In genomic region chr2:153600021-153600666, GRCm38 (mm10) we compare ENCODE assay signal across 9 mouse cellular contexts. TPM values are rescaled to one million over a fixed set of nuclear protein-coding genes. Genes with fewer than 3 reads are reported as not detected.
DNase-seq lines count a peak whose midpoint lies in the region; ATAC-seq and TF ChIP-seq lines count a peak whose summit lies in the region.
"Had no signal": no experiment of that assay in that cellular context is flagged by ENCODE, and none has a peak within 500 bp of the region (broad histone marks: within the 10 kb centered on the region; RNA-seq: fewer than 3 reads in every experiment).

No protein-coding gene starts in this region.

- no peak overlapping the region for H3K27ac ChIP-seq in thymus, adult 2 months (ENCODE audit: control insufficient read depth, insufficient read depth, low read length)
- H3K27ac ChIP-seq in intestine, embryonic 16.5 days (ENCODE audit: low read length), result no peak overlapping the region
- no peak overlapping the region for H3K27ac ChIP-seq in liver, embryonic 15.5 days (replicated peaks)
- peak overlapping the region; percentile 10; the same call in 1 of the 2 replicates for H3K27ac ChIP-seq in neural tube, embryonic 15.5 days (replicated peaks)

- TF ChIP-seq POLR2A in thymus, adult 2 months (IDR thresholded peaks at IDR 0.05; ENCODE audit: control insufficient read depth, extremely low read depth, insufficient read depth, low read length, poor library complexity), result no peak

- no peak overlapping the region for H3K4me3 ChIP-seq in thymus, adult 2 months (ENCODE audit: control insufficient read depth, insufficient read depth, low read length)
- H3K4me3 ChIP-seq in intestine, embryonic 16.5 days (ENCODE audit: low read length), result no peak overlapping the region
- no peak overlapping the region for H3K4me3 ChIP-seq in liver, embryonic 15.5 days (replicated peaks)
- H3K4me3 ChIP-seq in neural tube, embryonic 15.5 days (replicated peaks), result no peak overlapping the region
- H3K4me3 ChIP-seq: myocyte had no signal

- no peak for TF ChIP-seq CTCF in thymus, adult 2 months (IDR thresholded peaks at IDR 0.05; ENCODE audit: borderline replicate concordance, control insufficient read depth, extremely low read depth, insufficient read depth, low read length, poor library complexity)

- peak; percentile 71; the same call in 1 of the 2 replicates for ATAC-seq in granulocyte monocyte progenitor cell, adult 5-6 weeks (replicated peaks; ENCODE audit: poor library complexity, severe bottlenecking)
- peak; percentile 75 for ATAC-seq in intestine, embryonic 16.5 days
- ATAC-seq in liver, embryonic 15.5 days (ENCODE audit: insufficient read depth), result peak; percentile 52; the same call in 1 of the 2 replicates
- peak; percentile 70 for ATAC-seq in neural tube, embryonic 15.5 days (ENCODE audit: low FRiP score)
- ATAC-seq in monocyte, adult 5-6 weeks (replicated peaks; ENCODE audit: insufficient number of reproducible peaks, low FRiP score, low TSS enrichment, poor library complexity, severe bottlenecking), result no peak

- no peaks in the 10 kb centered on the region for H3K36me3 ChIP-seq in thymus, adult 2 months (ENCODE audit: control insufficient read depth, insufficient read depth, low read length)
- no peaks in the 10 kb centered on the region for H3K36me3 ChIP-seq in intestine, embryonic 16.5 days (ENCODE audit: control insufficient read depth, insufficient read depth, low read length)
- no peaks in the 10 kb centered on the region for H3K36me3 ChIP-seq in liver, embryonic 15.5 days (replicated peaks)
- no peaks in the 10 kb centered on the region for H3K36me3 ChIP-seq in neural tube, embryonic 15.5 days

- H3K9ac ChIP-seq in intestine, embryonic 16.5 days (ENCODE audit: low read depth, low read length), result no peak overlapping the region
- H3K9ac ChIP-seq in liver, embryonic 15.5 days, result 0 out of 2 replicates have a peak overlapping the region, but pooled peaks have one; percentile 1
- H3K9ac ChIP-seq in neural tube, embryonic 15.5 days (replicated peaks), result no peak overlapping the region

- WGBS in thymus, adult 2 months, result 84% methylated on average over 6 of the region's 6 CpGs
- 64% methylated on average over 6 of the region's 6 CpGs for WGBS in intestine, embryonic 16.5 days
- whole genome bisulfite sequencing in liver, embryonic 15.5 days (ENCODE audit: insufficient replicate concordance), result 55% methylated on average over 6 of the region's 6 CpGs
- WGBS in neural tube, embryonic 15.5 days, result 45% methylated on average over 6 of the region's 6 CpGs

- H3K4me2 ChIP-seq in intestine, embryonic 16.5 days (ENCODE audit: low read depth, low read length), result no peak overlapping the region
- H3K4me2 ChIP-seq in liver, embryonic 15.5 days, result no peak overlapping the region
- H3K4me2 ChIP-seq in neural tube, embryonic 15.5 days, result no peak overlapping the region

- no peaks in the 10 kb centered on the region for H3K27me3 ChIP-seq in thymus, adult 2 months (ENCODE audit: control insufficient read depth, insufficient read depth, low read length)
- H3K27me3 ChIP-seq in intestine, embryonic 16.5 days (replicated peaks; ENCODE audit: control insufficient read depth, insufficient read depth, low read length), result no peaks in the 10 kb centered on the region
- H3K27me3 ChIP-seq in liver, embryonic 15.5 days, result no peaks in the 10 kb centered on the region
- no peaks in the 10 kb centered on the region for H3K27me3 ChIP-seq in neural tube, embryonic 15.5 days (replicated peaks)

- H3K9me3 ChIP-seq in intestine, embryonic 16.5 days (ENCODE audit: control insufficient read depth, low read length), result no peaks in the 10 kb centered on the region
- H3K9me3 ChIP-seq in liver, embryonic 15.5 days (replicated peaks), result no peaks in the 10 kb centered on the region
- no peaks in the 10 kb centered on the region for H3K9me3 ChIP-seq in neural tube, embryonic 15.5 days (replicated peaks)

- no peaks in the 10 kb centered on the region for H3K4me1 ChIP-seq in thymus, adult 2 months (replicated peaks; ENCODE audit: control insufficient read depth, insufficient read depth, low read length)
- H3K4me1 ChIP-seq in intestine, embryonic 16.5 days (ENCODE audit: control insufficient read depth, insufficient read depth, low read length), result 0 out of 2 replicates have a peak, but pooled peaks cover 6% of the 10 kb centered on the region
- peaks cover 36% of the 10 kb centered on the region for H3K4me1 ChIP-seq in liver, embryonic 15.5 days (replicated peaks)
- H3K4me1 ChIP-seq in neural tube, embryonic 15.5 days, result peaks cover 16% of the 10 kb centered on the region

- peak; percentile 7 for DNase-seq in thymus, postnatal 0 days (ENCODE audit: low spot score)
- DNase-seq in thymus, adult 2 months, result no peak
- DNase-seq in cerebellum, postnatal 25 days, result peak; percentile 63 to 71

RNA-seq across cellular contexts. Expression of gene Commd7, which starts 32.4 kb away (rescaled TPM):
- polyA plus RNA-seq in thymus, postnatal 0 days (2015; fragmentation: Nextera tagmentation; extraction: Ambion mirVana), result 88.5 and 89.0 TPM in 2 replicates
- polyA plus RNA-seq in thymus, adult 2 months (2012; rRNA removed), result 22.0 and 22.4 TPM in 2 replicates
- total RNA-seq in granulocyte monocyte progenitor cell, adult 5-6 weeks (2014; fragmentation: Nextera tagmentation), result 24.1 and 32.9 TPM in 2 replicates
- 41.9 and 50.4 TPM in 2 replicates for total RNA-seq in granulocyte monocyte progenitor cell, adult 5-6 weeks (2017)
- 84.5 and 88.4 TPM in 2 replicates for polyA plus RNA-seq in intestine, embryonic 16.5 days (2015; fragmentation: Nextera tagmentation; extraction: Ambion mirVana)
- polyA plus RNA-seq in liver, embryonic 15.5 days (2015; fragmentation: Nextera tagmentation; extraction: Ambion mirVana), result 28.1 and 28.2 TPM in 2 replicates
- 91.2 and 94.4 TPM in 2 replicates for polyA plus RNA-seq in neural tube, embryonic 15.5 days (2015; fragmentation: Nextera tagmentation; extraction: Ambion mirVana)
- total RNA-seq in monocyte, adult 5-6 weeks (2017), result 32.5 to 55.1 TPM (median 32.6 TPM) in 3 replicates

RNA-seq across cellular contexts. Expression of gene Dnmt3b, which starts 49.1 kb away (rescaled TPM):
- 17.9 and 19.3 TPM in 2 replicates for polyA plus RNA-seq in thymus, postnatal 0 days (2015; fragmentation: Nextera tagmentation; extraction: Ambion mirVana)
- polyA plus RNA-seq in thymus, adult 2 months (2012; rRNA removed), result 4.4 and 4.7 TPM in 2 replicates
- total RNA-seq in granulocyte monocyte progenitor cell, adult 5-6 weeks (2014; fragmentation: Nextera tagmentation), result 18.7 and 23.7 TPM in 2 replicates
- total RNA-seq in granulocyte monocyte progenitor cell, adult 5-6 weeks (2017), result 13.9 and 18.5 TPM in 2 replicates
- 6.4 and 7.8 TPM in 2 replicates for polyA plus RNA-seq in intestine, embryonic 16.5 days (2015; fragmentation: Nextera tagmentation; extraction: Ambion mirVana)
- polyA plus RNA-seq in liver, embryonic 15.5 days (2015; fragmentation: Nextera tagmentation; extraction: Ambion mirVana), result 4.3 and 4.4 TPM in 2 replicates
- 3.4 and 11.5 TPM in 2 replicates for polyA plus RNA-seq in neural tube, embryonic 15.5 days (2015; fragmentation: Nextera tagmentation; extraction: Ambion mirVana)
- total RNA-seq in monocyte, adult 5-6 weeks (2017), result 2.9 to 12.0 TPM (median 5.7 TPM) in 3 replicates
